7 mouse cellular contexts compared by ENCODE assay signal in genomic region chr17:50169946-50170427, GRCm38 (mm10). TPM values are rescaled to one million over a fixed set of nuclear protein-coding genes. Genes with fewer than 3 reads are reported as not detected.
A peak's percentile ranks its signal among the peaks of the same experiment; 100 is the strongest.
DNase-seq lines count a peak whose midpoint lies in the region.

No protein-coding gene starts in this region.

- peak; percentile 22 for DNase-seq in T-cell, adult 2 months (ENCODE audit: low spot score)
- DNase-seq in adrenal gland, postnatal 25 days, result peak; percentile 30
- peak; percentile 60 for DNase-seq in heart, postnatal 4 days
- DNase-seq in lung, postnatal 10 days, result peak; percentile 79
- no peak for DNase-seq in thymus, postnatal 14 days
- DNase-seq in right cerebral cortex, postnatal 10 days (ENCODE audit: low spot score in 2 of 2), result no peak
- no peak for DNase-seq in layer of hippocampus, adult 18-20 months (ENCODE audit: low spot score in 2 of 2)

RNA-seq across cellular contexts. Expression of gene Rftn1, which starts 20.5 kb away (rescaled TPM):
- 7.7 and 11.4 TPM in 2 replicates for total RNA-seq in adrenal gland, postnatal 25 days (2021)
- total RNA-seq in heart, postnatal 4 days (2021), result 10 to 100 TPM; 70.3 to 80.9 TPM
- 10 to 100 TPM; 17.0 to 18.3 TPM for total RNA-seq in layer of hippocampus, adult 18-20 months (2021)

Comparison
In these comparisons a context has a peak if more than half of its experiments do, and no peak if none do; other contexts are left out.
1. DNase-seq: peak in T-cell, adult 2 months (single experiment), adrenal gland, postnatal 25 days (single experiment), heart, postnatal 4 days (single experiment) and lung, postnatal 10 days (single experiment); none in thymus, postnatal 14 days (single experiment), right cerebral cortex, postnatal 10 days (0 of 2) and layer of hippocampus, adult 18-20 months (0 of 2).